Mouse (Mus musculus) CH12.LX (cell line): ENCODE results near the gene Rarg. TPM values are rescaled to one million over a fixed set of nuclear protein-coding genes. Genes with fewer than 3 reads are reported as not detected.
A peak's percentile ranks its signal among the peaks of the same experiment; 100 is the strongest.

Source experiments
- DNase-seq: peaks from one replicate; pipeline ENCODE4 v3.0.0-alpha.2; 2013; ENCODE audit errors: extremely low read depth
- H3K27ac ChIP-seq: 2 replicates; pipeline ENCODE4 v1.5.1; 2012; ENCODE audit warnings: low read depth, mild to moderate bottlenecking, control low read depth, moderate library complexity; ENCODE audit not compliant: insufficient read depth
- H3K27me3 ChIP-seq: replicated peaks from 2 replicates; pipeline ENCODE3; 2012; ENCODE audit warnings: inconsistent platforms
- H3K36me3 ChIP-seq, 2 experiments: replicated peaks in 1 of 2; 2 replicates each; pipeline versions ENCODE3 to v1.6.1; 2012; ENCODE audit warnings: inconsistent platforms in 1 of 2, low read length in 1 of 2, mild to moderate bottlenecking in 1 of 2, mixed read lengths in 1 of 2, moderate library complexity in 1 of 2; ENCODE audit not compliant: control insufficient read depth in 1 of 2, insufficient read depth in 1 of 2
- H3K4me1 ChIP-seq, 2 experiments: 2 replicates each; pipeline ENCODE4 v1.6.1; 2012; ENCODE audit warnings: inconsistent platforms in 1 of 2, moderate library complexity in 1 of 2; ENCODE audit not compliant: insufficient read depth in 2 of 2, control insufficient read depth in 1 of 2
- H3K4me2 ChIP-seq: 2 replicates; pipeline ENCODE4 v1.6.1; 2012; ENCODE audit warnings: low read depth, mild to moderate bottlenecking, control low read depth; ENCODE audit not compliant: poor library complexity, insufficient read depth, severe bottlenecking
- H3K4me3 ChIP-seq, 3 experiments: fragments of 150-350 bp in 1 of 3; sonication (generic) in 1 of 3; replicated peaks in 1 of 3; 2 replicates each; pipeline versions ENCODE3 to v1.5.1; 2011 to 2012; ENCODE audit warnings: low read depth in 2 of 3, low read length in 2 of 3, mild to moderate bottlenecking in 2 of 3, moderate library complexity in 2 of 3, control low read depth in 1 of 3, improper control_type of control experiment in 1 of 3, inconsistent platforms in 1 of 3, mixed read lengths in 1 of 3; ENCODE audit not compliant: poor library complexity in 1 of 3
- H3K79me2 ChIP-seq: replicated peaks from 2 replicates; pipeline ENCODE4 v1.6.1; 2012; ENCODE audit warnings: mild to moderate bottlenecking, moderate library complexity; ENCODE audit not compliant: control insufficient read depth, poor library complexity, insufficient read depth, severe bottlenecking; ENCODE audit errors: extremely low read depth
- H3K9ac ChIP-seq: 2 replicates; pipeline ENCODE4 v1.6.1; 2012; ENCODE audit warnings: low read depth, mild to moderate bottlenecking, control low read depth, moderate library complexity; ENCODE audit not compliant: insufficient read depth
- H3K9me3 ChIP-seq: replicated peaks from 2 replicates; pipeline ENCODE3; 2012; ENCODE audit warnings: low read length, inconsistent platforms, mixed read lengths
- E2F4 ChIP-seq: IDR thresholded peaks from 2 replicates; pipeline ENCODE4 v1.6.1; 2011; ENCODE audit warnings: low read depth, low read length, improper control_type of control experiment; ENCODE audit not compliant: insufficient replicate concordance
- ELF1 ChIP-seq: IDR thresholded peaks from 2 replicates; pipeline ENCODE4 v1.6.1; 2014; ENCODE audit warnings: low read depth, mild to moderate bottlenecking, inconsistent platforms, low read length, improper control_type of control experiment
- EP300 ChIP-seq: IDR thresholded peaks from 2 replicates; pipeline ENCODE4 v1.6.1; 2011; ENCODE audit warnings: low read length, improper control_type of control experiment
- ETS1 ChIP-seq: conservative IDR thresholded peaks from 2 replicates; pipeline ENCODE4 v1.6.1; 2012; ENCODE audit warnings: low read depth, mild to moderate bottlenecking, inconsistent platforms, low read length, improper control_type of control experiment, moderate library complexity
- GABPA ChIP-seq: IDR thresholded peaks from 2 replicates; pipeline ENCODE4 v1.6.1; 2012; ENCODE audit warnings: low read depth, low read length, improper control_type of control experiment, inconsistent platforms; ENCODE audit not compliant: insufficient replicate concordance
- HCFC1 ChIP-seq: IDR thresholded peaks from 2 replicates; pipeline ENCODE4 v1.6.1; 2012; ENCODE audit warnings: low read depth, mild to moderate bottlenecking, inconsistent platforms, low read length, improper control_type of control experiment
- IRF4 ChIP-seq: IDR thresholded peaks from 2 replicates; pipeline ENCODE4 v1.6.1; 2014; ENCODE audit warnings: low read depth, mild to moderate bottlenecking, inconsistent platforms, low read length, improper control_type of control experiment
- JUN ChIP-seq: IDR thresholded peaks from 2 replicates; pipeline ENCODE4 v1.6.1; 2011; ENCODE audit warnings: low read depth, mild to moderate bottlenecking, low read length, improper control_type of control experiment, moderate library complexity; ENCODE audit not compliant: insufficient read depth
- JUND ChIP-seq: conservative IDR thresholded peaks from 2 replicates; pipeline ENCODE4 v1.6.1; 2011; ENCODE audit warnings: low read depth, low read length, improper control_type of control experiment
- KAT2A ChIP-seq: IDR thresholded peaks from 2 replicates; pipeline ENCODE4 v1.6.1; 2012; ENCODE audit warnings: low read length, improper control_type of control experiment, inconsistent platforms; ENCODE audit not compliant: insufficient replicate concordance
- MAX ChIP-seq: IDR thresholded peaks from 2 replicates; pipeline ENCODE4 v1.6.1; 2011; ENCODE audit warnings: low read length, improper control_type of control experiment
- MAZ ChIP-seq: IDR thresholded peaks from 2 replicates; pipeline ENCODE4 v1.6.1; 2012; ENCODE audit warnings: low read depth, mild to moderate bottlenecking, inconsistent platforms, low read length, improper control_type of control experiment, moderate library complexity
- MEF2A ChIP-seq: IDR thresholded peaks from 2 replicates; pipeline ENCODE4 v1.6.1; 2014; ENCODE audit warnings: low read depth, mild to moderate bottlenecking, inconsistent platforms, low read length, improper control_type of control experiment, borderline replicate concordance
- MYC ChIP-seq: IDR thresholded peaks from 2 replicates; pipeline ENCODE4 v1.6.1; 2011; ENCODE audit warnings: low read depth, mild to moderate bottlenecking, improper control_type of control experiment, low read length
- NELFE ChIP-seq: IDR thresholded peaks from 2 replicates; pipeline ENCODE4 v1.6.1; 2011; ENCODE audit warnings: low read depth, low read length, improper control_type of control experiment
- PAX5 ChIP-seq: IDR thresholded peaks from 2 replicates; pipeline ENCODE4 v1.6.1; 2012; ENCODE audit warnings: low read length, inconsistent platforms, mixed read lengths
- POLR2A ChIP-seq: IDR thresholded peaks from 2 replicates; pipeline ENCODE4 v1.6.1; 2011; ENCODE audit warnings: low read depth, mild to moderate bottlenecking, improper control_type of control experiment, low read length
- POLR2AphosphoS2 ChIP-seq: IDR thresholded peaks from 2 replicates; pipeline ENCODE4 v1.6.1; 2011; ENCODE audit warnings: low read depth, low read length, improper control_type of control experiment
- RCOR1 ChIP-seq: conservative IDR thresholded peaks from 2 replicates; pipeline ENCODE4 v1.6.1; 2012; ENCODE audit warnings: low read depth, mild to moderate bottlenecking, inconsistent platforms, low read length, improper control_type of control experiment
- SIN3A ChIP-seq: IDR thresholded peaks from 2 replicates; pipeline ENCODE4 v1.6.1; 2012; ENCODE audit warnings: low read length, improper control_type of control experiment, inconsistent platforms
- SMC3 ChIP-seq: IDR thresholded peaks from 2 replicates; pipeline ENCODE4 v1.6.1; 2011; ENCODE audit warnings: low read depth, low read length, improper control_type of control experiment
- TCF12 ChIP-seq: IDR thresholded peaks from 2 replicates; pipeline ENCODE4 v1.6.1; 2014; ENCODE audit warnings: low read depth, mild to moderate bottlenecking, inconsistent platforms, low read length, improper control_type of control experiment
- UBTF ChIP-seq: IDR thresholded peaks from 2 replicates; pipeline ENCODE4 v1.6.1; 2012; ENCODE audit warnings: low read depth, mild to moderate bottlenecking, inconsistent platforms, low read length, improper control_type of control experiment, moderate library complexity
- USF1 ChIP-seq: IDR thresholded peaks from 2 replicates; pipeline ENCODE4 v1.6.1; 2014; ENCODE audit warnings: low read depth, mild to moderate bottlenecking, inconsistent platforms, low read length, improper control_type of control experiment
- USF2 ChIP-seq: conservative IDR thresholded peaks from 2 replicates; pipeline ENCODE4 v1.6.1; 2011; ENCODE audit warnings: low read depth, low read length, improper control_type of control experiment
- ZC3H11A ChIP-seq: IDR thresholded peaks from 2 replicates; pipeline ENCODE4 v1.6.1; 2012; ENCODE audit warnings: low read depth, mild to moderate bottlenecking, inconsistent platforms, low read length, improper control_type of control experiment
- ZMIZ1 ChIP-seq: IDR thresholded peaks from 2 replicates; pipeline ENCODE4 v1.6.1; 2012; ENCODE audit warnings: low read depth, mild to moderate bottlenecking, inconsistent platforms, low read length, improper control_type of control experiment
- dilution Hi-C: fragments of 300-500 bp; cut with MboI; formaldehyde crosslinking; loops from 2 replicates; pipeline ENCODE4 v1.14.3; 2020; ENCODE audit warnings: low sequenced_read_pairs; ENCODE audit not compliant: extremely low pct_unique_long_range_greater_than_20kb, extremely low pct_ligation_motif_present
- in situ Hi-C: fragments of 300-500 bp; cut with MboI; formaldehyde crosslinking; loops from 3 replicates; pipeline ENCODE4 v1.14.3; 2019; ENCODE audit warnings: low sequenced_read_pairs, low pct_ligation_motif_present, low pct_unique_long_range_greater_than_20kb, mixed read lengths
- polyA plus RNA-seq: library from polyadenylated mRNA; unstranded; fragments of >175 nt; gene quantifications from 2 replicates; pipeline ENCODE4 v1.2.1, GENCODE M21; 2012; ENCODE audit warnings: low read depth; ENCODE audit not compliant: insufficient read length
- total RNA-seq, 2 experiments: library from RNA; depleted of rRNA; stranded (reverse); fragments of 300-350 nt in 1 of 2; fragments of >200 nt in 1 of 2; gene quantifications; 2 replicates each; pipeline ENCODE4 v1.2.3; 2012 to 2014

The Rarg gene
- total and polyA plus RNA-seq, 3 experiments: 0.17 to 0.76 (median 0.64) TPM

- TF ChIP-seq ZC3H11A (no peak), NELFE (no peak), MYC (no peak), HCFC1 (no peak), EP300 (no peak), JUND (no peak), ETS1 (no peak), ELF1 (no peak), TCF12 (no peak), ZMIZ1 (no peak), JUN (no peak), POLR2AphosphoS2 (no peak), GABPA (no peak), USF1 (no peak), SIN3A (peak; percentile 29; the same call in 1 of the 2 replicates)
These were observed 11.2 kb downstream of the Rarg start (continued) for GRCm38 (mm10) chr15:102245891-102246741.

- dilution Hi-C loops: no loop called here
These were observed 11.8 kb downstream of the Rarg start for GRCm38 (mm10) chr15:102245461-102245881.

More at GRCm38 (mm10) chr15:102245461-102245881, 11.8 kb downstream of the Rarg start:
- TF ChIP-seq JUN: no peak
- no peak for TF ChIP-seq IRF4
- TF ChIP-seq POLR2A: no peak
- TF ChIP-seq SMC3: no peak
- no peak for TF ChIP-seq USF2
- no peak for TF ChIP-seq MAZ
- no peak for TF ChIP-seq E2F4
- no peak for TF ChIP-seq JUND
- TF ChIP-seq RCOR1: no peak
- no peak for TF ChIP-seq PAX5
- no peak for TF ChIP-seq KAT2A
- TF ChIP-seq MAX: no peak
- TF ChIP-seq ELF1: no peak
- TF ChIP-seq UBTF: no peak
- no peak for TF ChIP-seq MEF2A
- Histone ChIP-seq H3K4me2 (no peak overlapping the region), H3K4me1 (peaks cover 5 to 27% of the 10 kb centered on the region in 2 experiments; a peak in 2 of 4 replicates), H3K27ac (no peak overlapping the region), H3K36me3 (no peaks in the 10 kb centered on the region), H3K9ac (no peak overlapping the region), H3K9me3 (no peaks in the 10 kb centered on the region), H3K27me3 (peaks cover 64% of the 10 kb centered on the region), H3K4me3 (no peak overlapping the region), H3K79me2 (no peaks in the 10 kb centered on the region)
- DNase-seq: no peak
- in situ Hi-C loops: no loop called here
